Mouse (Mus musculus): ENCODE results near the gene Gm10190.

- TF ChIP-seq CTCF (IDR thresholded peaks at IDR 0.05; ENCODE audit: low read depth, low read length), result no peak
- TF ChIP-seq POLR2A (IDR thresholded peaks at IDR 0.05; ENCODE audit: borderline replicate concordance, low read depth, low read length), result no peak
Measured at GRCm38 (mm10) chr17:80332386-80332785, 41.0 kb downstream of the Gm10190 start.

Measured in bone marrow macrophage, adult 2 months (primary cell).